Mouse (Mus musculus) erythroblast, embryonic 14.5 days (primary cell): Measurements from ENCODE around the gene Sdc3.

Source experiments
- GATA1 ChIP-seq: IDR thresholded peaks from 2 replicates; pipeline ENCODE4 v1.6.1; 2012; ENCODE audit warnings: low read length, inconsistent platforms, mixed read lengths
- TAL1 ChIP-seq: IDR thresholded peaks from 3 replicates; pipeline ENCODE4 v1.6.1; 2012; ENCODE audit warnings: low read length, inconsistent platforms, mixed read lengths

DNA sequence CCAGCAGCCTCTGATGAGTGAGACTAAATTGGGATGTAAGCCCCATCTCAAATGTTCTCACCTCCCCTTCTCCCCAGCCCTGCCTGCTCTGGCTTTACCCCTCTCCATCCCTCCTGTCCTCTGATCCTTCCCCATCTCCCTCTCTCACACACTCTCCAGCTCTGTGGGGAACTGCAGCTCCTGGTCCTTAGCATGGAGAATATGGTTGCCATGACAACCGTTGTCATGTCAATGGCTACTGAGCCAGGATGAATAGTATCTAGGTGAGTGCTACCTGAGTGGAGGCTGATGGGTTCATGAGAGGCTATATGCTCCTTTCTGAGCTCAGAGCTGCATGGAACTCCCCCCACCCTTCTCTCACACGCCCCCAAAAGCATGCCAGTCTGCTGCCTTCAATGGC is 21.6 kb downstream of the Sdc3 start:
- no peak for TF ChIP-seq GATA1
- no peak for TF ChIP-seq TAL1
